Mouse (Mus musculus): Measurements from ENCODE around the gene A730049H05Rik. TPM values are rescaled to one million over a fixed set of nuclear protein-coding genes. Genes with fewer than 3 reads are reported as not detected.

A730049H05Rik gene
- polyA plus RNA-seq, 1 experiment from 2014 or later: 0.23 TPM

GRCm38 (mm10) chr6:92891535-92891934 is 75.3 kb downstream of the A730049H05Rik start:
- Histone ChIP-seq H3K36me3 (peaks cover 42% of the 10 kb centered on the region; the same call in 1 of the 2 replicates), H3K4me3 (no peak overlapping the region), H3K27ac (no peak overlapping the region), H3K9ac (no peak overlapping the region), H3K4me2 (no peak overlapping the region), H3K9me3 (no peaks in the 10 kb centered on the region), H3K4me1 (no peaks in the 10 kb centered on the region), H3K27me3 (no peaks in the 10 kb centered on the region)
- WGBS: 43% methylated on average over 1 of the region's 1 CpGs
- no peak for ATAC-seq (ENCODE audit: insufficient number of reproducible peaks, low FRiP score, low TSS enrichment, low read depth)

Other genes starting within 250 kb of the A730049H05Rik start
- 5.3 and 5.8 TPM in 2 replicates for gene Prickle2, start 110.3 kb upstream of the A730049H05Rik start, polyA plus RNA-seq (2015; fragmentation: Nextera tagmentation; extraction: Ambion mirVana)
- 0.05 and 0.10 TPM in 2 replicates for gene Gm15737, start 52.9 kb downstream of the A730049H05Rik start, polyA plus RNA-seq (2015; fragmentation: Nextera tagmentation; extraction: Ambion mirVana)
- gene Adamts9, start 127.0 kb downstream of the A730049H05Rik start, polyA plus RNA-seq (2015; fragmentation: Nextera tagmentation; extraction: Ambion mirVana): 4.9 and 6.9 TPM in 2 replicates